Mouse (Mus musculus): Measurements from ENCODE around the gene Relch. TPM values are rescaled to one million over a fixed set of nuclear protein-coding genes. Genes with fewer than 3 reads are reported as not detected.

The Relch gene
- total RNA-seq (2021) = 10 to 100 TPM in 1 of 2 experiments, 1 to 10 TPM in 1; 9.6 to 11.3 TPM
- long read RNA-seq, experiment 1, partial matches to known transcripts = 0 of 3 reads
- long read RNA-seq, experiment 1, other reads (novel, unspliced or antisense) = 3 of 3 reads
- long read RNA-seq, experiment 2, partial matches to known transcripts = 0 of 6 reads
- long read RNA-seq, experiment 2, other reads (novel, unspliced or antisense) = 6 of 6 reads

DNA sequence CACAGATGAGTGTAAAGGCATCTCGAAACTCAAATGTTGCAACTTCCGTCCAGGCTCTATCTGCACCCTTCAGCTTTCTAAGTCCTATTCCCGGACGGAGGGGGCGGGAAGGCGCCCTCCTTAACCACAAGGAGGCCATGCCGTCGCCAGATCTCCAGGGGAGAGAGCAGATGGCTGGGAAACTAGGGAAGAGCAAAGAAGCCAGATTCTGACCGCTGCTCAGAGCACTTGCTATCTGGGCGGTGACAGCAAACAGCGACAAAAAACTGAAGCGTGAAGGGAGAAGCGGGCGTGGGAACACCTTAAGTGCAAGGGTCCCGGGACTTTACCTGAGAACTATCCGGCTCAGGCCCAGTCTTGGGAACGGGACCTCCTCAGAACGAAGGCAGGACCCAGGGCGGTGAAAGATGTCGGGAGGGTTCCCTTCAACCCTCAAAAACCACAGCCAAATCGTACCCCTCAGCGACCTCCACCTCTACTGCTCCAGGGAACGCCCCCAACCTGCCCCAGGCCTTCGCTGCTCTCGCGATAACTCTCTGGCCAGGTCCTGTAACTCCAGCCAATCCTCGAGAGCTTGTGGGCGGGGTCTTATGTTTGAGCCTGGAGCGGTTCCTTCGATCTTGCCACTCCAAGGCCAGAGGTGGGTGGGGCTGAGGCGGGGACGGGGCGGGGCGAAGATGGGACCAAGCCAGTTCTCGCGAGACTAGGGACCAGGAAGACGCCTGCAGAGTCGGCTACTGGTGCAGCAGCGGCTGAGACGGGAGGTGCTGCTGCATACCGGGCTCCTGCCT lies at the start of gene Relch, which contains the start of gene Pign:
Relch (plus strand) TSS at position 691 of the 791 bp plus-strand sequence.
Pign (minus strand) TSS at position 507 of the 791 bp plus-strand sequence.
- Histone ChIP-seq H3K27ac (peak within 1 kb of the TSS; percentile 90), H3K4me3 (peak within 1 kb of the TSS; percentile 77)
- intact Hi-C loops (cut with DNase I) = loop anchor here (10.0 kb wide), 2 partner anchors 331 to 731 kb away; partner anchors contain the start of gene Zcchc2
- TF ChIP-seq CTCF (IDR thresholded peaks at IDR 0.05) = peak; percentile 26; the same call in 1 of the 2 replicates
- DNase-seq = peak; percentile 99

DNA sequence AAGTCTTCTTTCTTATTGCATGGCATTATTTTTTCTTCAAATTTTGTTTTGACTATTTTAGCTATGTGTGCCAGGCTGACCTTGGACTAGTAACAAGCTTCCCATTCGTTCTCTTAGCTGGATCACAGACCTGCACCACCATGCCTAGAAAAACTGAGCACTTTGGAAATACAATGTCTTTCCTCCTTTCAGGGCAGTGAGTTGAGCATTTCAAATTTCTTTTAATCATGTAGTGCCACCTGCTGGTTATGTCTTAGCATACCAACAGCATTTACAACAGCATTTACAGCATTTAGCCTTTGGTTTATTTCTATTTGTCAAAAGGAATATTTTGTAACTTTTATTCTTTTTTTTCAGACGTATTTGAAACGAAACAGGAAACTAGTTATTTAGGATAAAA lies 33.2 kb upstream of the Relch start:
- intact Hi-C loops (cut with DNase I) = loop anchor here (2.0 kb wide), 1 partner anchor 644 kb away; no protein-coding TSS in a partner anchor
- no peak for DNase-seq
- Histone ChIP-seq H3K27ac (no peak overlapping the region), H3K4me3 (no peak overlapping the region)
- peak; percentile 73 for TF ChIP-seq CTCF (IDR thresholded peaks at IDR 0.05)

DNA sequence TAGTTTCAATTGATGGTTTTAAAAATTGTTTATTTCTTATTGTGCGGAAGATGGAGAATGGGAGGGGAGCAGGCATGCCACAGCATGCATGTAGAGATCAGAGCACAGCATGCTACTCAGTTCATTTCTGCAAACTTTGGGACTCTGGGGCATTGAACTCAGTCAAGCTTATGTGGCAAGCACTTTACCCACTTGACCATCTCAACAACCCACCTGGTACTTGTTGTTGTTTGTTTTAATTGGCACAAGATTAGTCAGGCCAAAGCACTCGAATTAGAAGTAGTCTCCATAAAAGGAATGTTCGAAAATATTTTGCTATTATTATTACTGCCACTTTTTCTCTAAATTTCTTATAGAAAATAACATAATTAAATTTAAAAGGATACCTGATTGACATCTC lies 19.6 kb upstream of the Relch start:
- no peak for DNase-seq
- TF ChIP-seq CTCF (IDR thresholded peaks at IDR 0.05) = no peak
- H3K4me3 ChIP-seq = no peak overlapping the region
- intact Hi-C loops (cut with DNase I) = no loop called here
- no peak overlapping the region for H3K27ac ChIP-seq

DNA sequence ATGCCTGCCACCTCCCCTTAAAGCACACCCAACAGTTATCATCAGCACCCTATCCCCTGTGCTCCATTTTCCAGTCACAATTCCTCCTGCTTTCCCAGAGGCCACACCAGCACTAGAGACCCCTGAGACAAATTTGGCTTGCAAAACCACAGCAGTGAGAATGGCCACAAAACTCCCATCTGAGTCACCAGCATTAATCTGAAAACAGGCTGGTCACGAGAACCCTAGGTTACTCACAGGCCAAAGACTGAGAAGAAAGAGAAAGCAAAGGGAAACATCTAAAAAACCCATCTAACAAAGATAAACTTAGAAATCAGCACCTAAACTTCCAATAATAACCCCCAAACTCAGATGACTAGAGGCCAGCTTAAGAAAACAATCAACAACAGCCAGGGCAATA lies 13.0 kb upstream of the Relch start:
- Histone ChIP-seq H3K27ac (no peak overlapping the region), H3K4me3 (no peak overlapping the region)
- intact Hi-C loops (cut with DNase I) = no loop called here
- no peak for DNase-seq
- no peak for TF ChIP-seq CTCF (IDR thresholded peaks at IDR 0.05)

DNA sequence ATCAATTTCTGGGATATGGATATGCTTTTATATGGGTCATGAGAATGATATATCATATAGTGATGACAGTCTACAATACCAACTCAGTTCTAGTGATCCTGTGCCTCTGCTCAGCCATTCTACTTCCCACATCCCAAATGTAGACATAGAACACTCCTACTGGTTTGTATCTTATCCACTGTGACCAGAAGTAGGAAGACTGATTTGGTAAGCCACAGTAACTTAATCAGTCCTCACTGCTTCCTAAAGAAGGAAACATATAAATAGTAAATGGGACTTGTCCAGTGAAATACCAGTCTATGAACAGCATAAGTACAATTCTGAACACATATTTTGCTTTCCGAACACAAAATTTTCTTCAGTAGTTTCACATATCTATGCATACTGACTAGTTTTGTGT lies 9.7 kb upstream of the Relch start:
- H3K27ac ChIP-seq = no peak overlapping the region
- no peak for DNase-seq
- H3K4me3 ChIP-seq = no peak overlapping the region
- no peak for TF ChIP-seq CTCF (IDR thresholded peaks at IDR 0.05)
- intact Hi-C loops (cut with DNase I) = no loop called here

DNA sequence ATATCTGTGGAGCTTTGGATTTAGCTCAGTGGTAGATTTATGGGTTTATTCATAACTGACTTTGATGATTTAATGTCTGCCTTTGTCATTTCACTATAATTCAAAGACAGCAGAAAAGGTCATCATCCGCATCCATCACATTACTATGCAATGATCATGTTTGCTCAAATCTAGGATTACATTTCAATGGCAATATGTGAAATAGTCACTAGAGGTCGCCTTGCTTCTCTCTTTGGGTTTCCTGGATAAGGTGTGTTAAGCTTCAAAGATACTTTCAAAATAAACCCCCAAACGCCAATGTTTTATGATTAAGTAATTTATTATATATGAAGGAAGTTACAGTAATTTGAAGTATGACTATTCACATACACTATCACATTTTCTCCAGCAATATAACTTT lies 3.6 kb upstream of the Relch start:
- Histone ChIP-seq H3K4me3 (no peak overlapping the region), H3K27ac (no peak overlapping the region)
- intact Hi-C loops (cut with DNase I) = loop anchor here (10.0 kb wide), 2 partner anchors 335 to 735 kb away; partner anchors contain the start of gene Zcchc2
- DNase-seq = no peak
- TF ChIP-seq CTCF (IDR thresholded peaks at IDR 0.05) = peak; percentile 87

DNA sequence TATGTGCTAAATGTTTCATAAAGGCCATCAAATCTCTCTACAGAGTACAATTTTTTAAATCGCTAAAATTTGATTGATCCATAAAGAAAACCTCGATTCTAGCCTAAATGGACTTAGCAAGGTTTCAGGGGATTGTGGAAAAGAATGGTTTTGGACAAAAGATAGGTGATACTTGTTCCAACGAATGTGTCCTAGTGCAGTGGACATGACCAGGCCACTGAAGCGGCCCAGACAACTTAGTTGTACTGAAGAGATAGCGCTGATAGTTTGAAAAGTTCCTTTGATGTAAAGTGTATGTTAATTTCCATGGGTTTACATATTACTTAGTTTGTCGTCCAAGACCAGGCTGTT lies 866 bp upstream of the Relch start:
- TF ChIP-seq CTCF (IDR thresholded peaks at IDR 0.05) = no peak
- Histone ChIP-seq H3K4me3 (peak overlapping the region; percentile 77), H3K27ac (peak overlapping the region; percentile 86)
- no peak for DNase-seq
- intact Hi-C loops (cut with DNase I) = loop anchor here (10.0 kb wide), 2 partner anchors 332 to 732 kb away; partner anchors contain the start of gene Zcchc2

DNA sequence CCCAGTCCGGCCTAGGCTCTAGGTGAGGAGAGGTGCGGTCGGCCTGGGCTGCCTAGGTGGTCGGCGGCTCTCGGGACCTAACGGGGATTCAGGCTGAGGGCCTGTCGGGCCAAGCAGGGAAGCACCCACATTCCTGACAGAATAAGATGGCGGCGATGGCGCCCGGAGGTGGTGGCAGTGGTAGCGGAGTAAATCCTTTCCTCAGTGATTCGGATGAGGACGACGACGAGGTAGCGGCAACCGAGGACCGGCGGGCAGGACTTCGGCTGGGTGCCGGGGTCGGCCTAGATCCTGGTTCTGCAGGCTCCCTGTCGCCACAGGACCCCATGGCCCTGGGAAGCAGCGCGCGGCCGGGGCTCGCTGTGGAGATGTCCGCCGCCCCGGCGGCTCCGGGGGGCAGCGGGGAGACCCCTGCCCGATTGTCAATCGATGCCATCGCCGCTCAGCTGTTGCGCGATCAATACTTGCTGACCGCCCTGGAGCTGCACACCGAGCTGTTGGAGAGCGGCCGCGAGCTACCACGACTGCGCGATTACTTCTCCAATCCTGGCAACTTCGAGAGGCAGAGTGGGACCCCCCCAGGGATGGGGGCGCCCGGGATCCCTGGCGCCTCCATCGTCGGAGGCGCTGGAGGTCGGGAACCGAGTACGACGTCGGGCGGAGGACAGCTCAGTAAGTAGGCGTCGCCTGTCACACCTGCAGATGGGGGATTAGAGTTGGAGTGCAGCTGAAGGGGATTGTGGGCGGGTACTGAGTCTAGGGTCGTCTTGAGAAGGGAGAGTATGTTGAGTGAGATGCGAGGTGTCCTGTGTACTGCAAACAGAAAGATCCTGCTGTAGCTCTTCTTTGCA lies 526 bp downstream of the Relch start:
- Histone ChIP-seq H3K4me3 (peak overlapping the region; percentile 77), H3K27ac (peak overlapping the region; percentile 90)
- intact Hi-C loops (cut with DNase I) = loop anchor here (10.0 kb wide), 2 partner anchors 331 to 731 kb away; partner anchors contain the start of gene Zcchc2
- no peak for TF ChIP-seq CTCF (IDR thresholded peaks at IDR 0.05)
- peak; percentile 23 for DNase-seq

DNA sequence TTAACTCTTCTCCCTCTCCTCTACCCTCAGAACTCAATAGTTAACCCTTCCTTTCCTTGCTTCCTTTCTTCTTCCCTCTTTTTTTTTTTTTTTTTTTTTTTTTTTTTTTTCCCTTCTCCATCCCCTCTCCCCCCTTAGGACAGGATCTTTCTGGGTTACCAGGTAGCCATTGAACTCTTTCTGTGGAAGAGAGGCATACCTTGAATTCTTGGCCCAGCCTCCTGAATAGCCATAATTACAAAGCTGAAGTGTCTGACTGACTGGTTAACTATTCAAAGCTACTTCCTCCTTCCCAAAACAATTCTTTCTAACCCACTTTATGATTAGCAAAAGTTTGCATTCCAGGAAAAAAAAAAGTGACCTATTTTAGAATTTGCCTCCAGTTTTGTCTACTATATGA lies 6.0 kb downstream of the Relch start:
- intact Hi-C loops (cut with DNase I) = loop anchor here (10.0 kb wide), 2 partner anchors 325 to 725 kb away; partner anchors contain the start of gene Zcchc2
- no peak for DNase-seq
- TF ChIP-seq CTCF (IDR thresholded peaks at IDR 0.05) = no peak
- H3K27ac ChIP-seq = no peak overlapping the region
- no peak overlapping the region for H3K4me3 ChIP-seq

DNA sequence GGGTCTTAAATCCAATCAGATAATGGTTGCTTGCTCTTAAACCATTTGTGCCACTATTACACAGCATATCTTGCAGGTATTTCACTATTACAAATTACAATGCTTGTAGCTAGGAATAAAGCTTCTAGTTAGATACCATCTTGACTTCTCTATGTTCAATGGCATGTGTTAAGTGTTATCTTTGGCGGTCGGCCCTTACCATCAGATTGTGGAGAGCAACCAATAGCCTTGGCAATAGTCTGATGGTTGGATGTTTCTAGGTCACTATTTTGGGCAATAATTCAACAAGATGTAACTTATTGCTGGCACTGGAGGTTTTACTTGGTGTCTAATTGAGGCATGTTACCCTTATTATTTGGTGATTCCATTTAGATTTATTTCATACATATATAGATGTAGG lies 11.1 kb downstream of the Relch start:
- H3K4me3 ChIP-seq = no peak overlapping the region
- TF ChIP-seq CTCF (IDR thresholded peaks at IDR 0.05) = no peak
- no peak for DNase-seq
- intact Hi-C loops (cut with DNase I) = no loop called here
- H3K27ac ChIP-seq = no peak overlapping the region

DNA sequence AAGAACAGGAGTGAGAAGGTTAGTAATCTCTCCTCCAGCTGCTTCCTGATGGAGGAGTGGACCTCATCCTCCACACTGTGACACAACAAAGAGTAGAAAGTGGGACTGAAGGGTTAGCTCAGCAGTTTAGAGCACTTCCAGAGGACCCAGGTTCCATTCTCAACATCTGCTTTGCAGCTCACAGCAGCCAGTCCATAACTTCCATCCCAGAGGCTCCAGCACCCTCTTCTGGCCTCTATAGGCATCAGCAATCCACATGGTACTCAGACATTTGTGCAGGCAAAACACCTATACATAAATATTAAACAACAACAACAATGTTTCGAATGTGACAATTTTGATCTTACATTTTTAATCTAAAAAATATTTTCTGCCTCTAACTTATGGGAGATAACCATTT lies 16.9 kb downstream of the Relch start:
- peak; percentile 17 for DNase-seq
- no peak overlapping the region for H3K27ac ChIP-seq
- TF ChIP-seq CTCF (IDR thresholded peaks at IDR 0.05) = peak; percentile 66
- H3K4me3 ChIP-seq = no peak overlapping the region
- intact Hi-C loops (cut with DNase I) = loop anchor here (1.0 kb wide), 1 partner anchor 19 kb away; no protein-coding TSS in a partner anchor

DNA sequence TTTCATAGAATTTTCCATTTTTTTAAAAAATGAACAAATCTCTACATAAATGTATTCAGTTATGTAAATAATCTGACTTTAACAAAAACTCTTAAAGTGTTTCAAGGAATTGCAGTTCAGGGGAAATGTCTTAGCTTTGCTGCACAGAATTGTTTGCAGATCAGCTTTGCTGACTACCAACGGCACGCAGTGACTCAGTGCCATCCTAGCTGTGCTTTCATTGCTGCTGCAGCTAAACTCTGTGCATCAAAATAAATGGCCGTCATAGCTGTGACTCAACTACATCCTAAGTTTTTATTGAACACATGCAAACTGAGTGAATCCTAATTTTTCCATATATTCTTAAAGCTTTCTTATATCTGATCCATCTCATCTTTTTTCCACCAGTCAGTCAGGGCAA lies 21.8 kb downstream of the Relch start:
- no peak for TF ChIP-seq CTCF (IDR thresholded peaks at IDR 0.05)
- intact Hi-C loops (cut with DNase I) = no loop called here
- no peak for DNase-seq
- Histone ChIP-seq H3K4me3 (no peak overlapping the region), H3K27ac (no peak overlapping the region)
